Mouse (Mus musculus) heart, embryonic 14.5 days (tissue): Measurements from ENCODE around the gene Ncf1. TPM values are rescaled to one million over a fixed set of nuclear protein-coding genes. Genes with fewer than 3 reads are reported as not detected.

Experiments used
- ATAC-seq: fragments of 200-750 bp; cut with Nextera tagmentation; 2 replicates; pipeline ENCODE4 v1.8.0; 2017; ENCODE audit warnings: low read depth, moderate TSS enrichment; ENCODE audit not compliant: insufficient number of reproducible peaks, insufficient read depth, low FRiP score
- H3K27ac ChIP-seq, 2 experiments: fragments of 200-500 bp in 1 of 2; fragments of 300-500 bp in 1 of 2; sonication (generic) in 1 of 2; replicated peaks in 1 of 2; 2 replicates each; pipeline ENCODE4 v1.5.1; 2012 to 2014; ENCODE audit warnings: low read depth in 2 of 2, low read length in 2 of 2, control low read depth in 1 of 2, mild to moderate bottlenecking in 1 of 2, mixed read lengths in 1 of 2; ENCODE audit not compliant: control insufficient read depth in 1 of 2, insufficient read depth in 1 of 2
- H3K27me3 ChIP-seq: fragments of 300-500 bp; sonication (generic); 2 replicates; pipeline ENCODE4 v1.6.1; 2014; ENCODE audit warnings: mild to moderate bottlenecking, low read length, control low read depth; ENCODE audit not compliant: control insufficient read depth, insufficient read depth
- H3K36me3 ChIP-seq: fragments of 300-500 bp; sonication (generic); 2 replicates; pipeline ENCODE4 v1.6.1; 2014; ENCODE audit warnings: mild to moderate bottlenecking, control low read depth, low read length, mixed read lengths; ENCODE audit not compliant: control insufficient read depth, insufficient read depth
- H3K4me1 ChIP-seq, 2 experiments: fragments of 200-500 bp in 1 of 2; fragments of 300-500 bp in 1 of 2; sonication (generic) in 1 of 2; 2 replicates each; pipeline ENCODE4 v1.6.1; 2012 to 2014; ENCODE audit warnings: low read length in 2 of 2, control low read depth in 1 of 2, mixed read lengths in 1 of 2; ENCODE audit not compliant: control insufficient read depth in 2 of 2, insufficient read depth in 2 of 2
- H3K4me2 ChIP-seq: fragments of 300-500 bp; sonication (generic); 2 replicates; pipeline ENCODE4 v1.6.1; 2014; ENCODE audit warnings: mild to moderate bottlenecking, low read length
- H3K4me3 ChIP-seq, 2 experiments: fragments of 200-500 bp in 1 of 2; fragments of 300-500 bp in 1 of 2; sonication (generic) in 1 of 2; 2 replicates each; pipeline ENCODE4 v1.5.1; 2012 to 2014; ENCODE audit warnings: low read length in 2 of 2, mild to moderate bottlenecking in 2 of 2, control low read depth in 1 of 2, low read depth in 1 of 2, moderate library complexity in 1 of 2; ENCODE audit not compliant: control insufficient read depth in 1 of 2, insufficient read depth in 1 of 2
- H3K9ac ChIP-seq: fragments of 300-500 bp; sonication (generic); 2 replicates; pipeline ENCODE4 v1.6.1; 2014; ENCODE audit warnings: mild to moderate bottlenecking, low read length
- H3K9me3 ChIP-seq: fragments of 300-500 bp; sonication (generic); 2 replicates; pipeline ENCODE4 v1.6.1; 2016; ENCODE audit warnings: low read length, control low read depth; ENCODE audit not compliant: control insufficient read depth
- WGBS: fragments of 180-500 bp; shearing (Covaris S2); extraction: QIAGEN DNeasy Blood & Tissue Kit; methylation state at CpG from one replicate; pipeline ENCODE4 v1.1.7; 2014; 5-methylcytosine and 5-hydroxymethylcytosine counted together
- polyA plus RNA-seq: library from polyadenylated mRNA; unstranded; fragments of >200 nt; fragmentation: Nextera tagmentation; extraction: Ambion mirVana; gene quantifications from 2 replicates; pipeline ENCODE4 v1.2.1, GENCODE M21; 2014

Ncf1 gene
- polyA plus RNA-seq, 1 experiment from 2014 or later = 3.0 TPM

GRCm38 (mm10) chr5:134234205-134234604 is 4.8 kb upstream of the Ncf1 start:
- Histone ChIP-seq H3K9ac (no peak overlapping the region), H3K4me2 (no peak overlapping the region), H3K9me3 (no peaks in the 10 kb centered on the region), H3K36me3 (peaks cover 38% of the 10 kb centered on the region), H3K27ac (peak overlapping the region in 1 of 2 experiments; percentile 62; a peak in 1 of 4 replicates), H3K4me1 (peaks cover 19 to 40% of the 10 kb centered on the region in 2 experiments), H3K4me3 (no peak overlapping the region), H3K27me3 (no peaks in the 10 kb centered on the region)
- 57% methylated on average over 2 of the region's 2 CpGs for WGBS
- ATAC-seq = no peak

DNA sequence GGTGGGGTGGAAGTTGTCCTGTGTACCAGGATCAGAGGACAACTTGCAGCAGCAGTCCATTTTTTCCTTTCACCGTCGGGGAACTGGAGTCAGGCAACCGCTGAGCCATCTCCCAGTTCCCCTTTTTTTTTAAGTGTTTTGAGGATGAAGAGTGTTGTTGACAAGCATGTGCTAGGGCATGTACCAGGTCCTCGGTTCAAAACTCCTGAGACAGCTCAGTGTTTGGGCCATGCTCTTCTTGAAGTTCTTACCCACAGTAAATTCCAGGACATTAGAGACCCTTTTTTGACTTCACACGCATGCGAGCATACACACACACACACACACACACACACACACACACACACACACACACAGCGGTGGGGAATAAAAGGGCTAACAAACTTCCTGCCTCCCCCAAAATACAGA is 3.8 kb upstream of the Ncf1 start:
- 45% methylated on average over 7 of the region's 7 CpGs for WGBS
- Histone ChIP-seq H3K27me3 (no peaks in the 10 kb centered on the region), H3K4me1 (peaks cover 20 to 44% of the 10 kb centered on the region in 2 experiments), H3K27ac (peak overlapping the region in 1 of 2 experiments; percentile 41; a peak in 1 of 4 replicates), H3K9me3 (no peaks in the 10 kb centered on the region), H3K36me3 (peaks cover 28% of the 10 kb centered on the region), H3K4me2 (no peak overlapping the region), H3K9ac (no peak overlapping the region), H3K4me3 (no peak overlapping the region)
- no peak for ATAC-seq

DNA sequence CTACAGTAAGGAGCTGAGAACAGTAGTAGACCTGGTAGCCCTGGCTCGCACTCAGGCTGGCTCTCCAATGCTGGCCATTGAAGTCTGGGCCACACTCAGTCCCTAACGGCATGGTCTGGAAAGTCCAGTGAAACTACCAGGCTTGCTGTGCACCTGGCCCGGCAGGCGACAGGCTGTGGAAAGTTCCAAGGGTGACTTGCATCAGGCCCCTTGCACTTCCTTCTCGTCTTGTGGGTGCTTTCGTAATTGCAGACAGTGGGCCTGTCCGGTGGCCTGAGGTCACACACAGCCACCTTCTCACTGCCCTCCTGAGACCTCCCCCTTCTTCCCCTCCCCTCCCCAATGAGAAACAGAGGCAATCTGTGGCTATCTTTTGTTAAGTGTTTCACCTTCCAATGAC is 3.1 kb upstream of the Ncf1 start:
- peaks cover 25 to 51% of the 10 kb centered on the region in 2 experiments for H3K4me1 ChIP-seq
- ATAC-seq = no peak
- WGBS = 25% methylated on average over 7 of the region's 7 CpGs

GRCm38 (mm10) chr5:134232111-134232510 is 2.7 kb upstream of the Ncf1 start:
- Histone ChIP-seq H3K9me3 (no peaks in the 10 kb centered on the region), H3K27me3 (no peaks in the 10 kb centered on the region), H3K27ac (no peak overlapping the region), H3K9ac (no peak overlapping the region), H3K4me3 (no peak overlapping the region), H3K4me2 (no peak overlapping the region), H3K36me3 (peaks cover 17% of the 10 kb centered on the region), H3K4me1 (peaks cover 25 to 51% of the 10 kb centered on the region in 2 experiments)
- no peak for ATAC-seq
- WGBS = 49% methylated on average over 6 of the region's 6 CpGs

More for the DNA sequence above, 3.1 kb upstream of the Ncf1 start:
- H3K27ac ChIP-seq = peak overlapping the region in 1 of 2 experiments; percentile 41; a peak in 1 of 4 replicates
- H3K9ac ChIP-seq = no peak overlapping the region
- H3K36me3 ChIP-seq = peaks cover 21% of the 10 kb centered on the region
- no peaks in the 10 kb centered on the region for H3K27me3 ChIP-seq
- H3K4me3 ChIP-seq = no peak overlapping the region
- no peak overlapping the region for H3K4me2 ChIP-seq
- no peaks in the 10 kb centered on the region for H3K9me3 ChIP-seq

DNA sequence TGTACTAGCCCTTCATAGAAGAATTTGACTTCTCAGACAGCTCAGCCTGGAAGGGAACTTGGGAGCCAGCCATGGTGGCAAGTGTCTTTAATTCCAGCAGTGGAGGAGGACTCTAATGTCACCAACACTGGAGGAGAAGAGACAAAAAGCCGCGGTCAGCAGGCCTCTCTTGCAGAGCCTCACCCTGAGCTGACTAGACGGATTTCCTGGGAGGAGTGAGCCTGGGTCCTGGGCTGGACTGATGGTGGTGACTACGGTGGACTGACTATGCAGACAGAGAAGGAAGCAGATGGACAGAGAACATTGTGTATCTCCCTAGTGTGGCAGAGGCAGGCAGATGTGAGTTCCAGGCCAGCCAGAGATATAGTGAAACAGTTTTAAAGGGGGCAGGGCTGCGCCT is 2.0 kb upstream of the Ncf1 start:
- peaks cover 9% of the 10 kb centered on the region for H3K36me3 ChIP-seq
- H3K9me3 ChIP-seq = no peaks in the 10 kb centered on the region
- H3K4me3 ChIP-seq = no peak overlapping the region
- no peak overlapping the region for H3K9ac ChIP-seq
- no peak overlapping the region for H3K27ac ChIP-seq
- H3K4me1 ChIP-seq = peaks cover 28 to 51% of the 10 kb centered on the region in 2 experiments
- H3K27me3 ChIP-seq = no peaks in the 10 kb centered on the region
- no peak for ATAC-seq
- no peak overlapping the region for H3K4me2 ChIP-seq
- WGBS = 56% methylated on average over 5 of the region's 5 CpGs

- 48% methylated on average over 6 of the region's 6 CpGs for WGBS
These were observed 1.2 kb downstream of the Ncf1 start for GRCm38 (mm10) chr5:134228249-134228638.

GRCm38 (mm10) chr5:134227574-134228248 is 1.7 kb downstream of the Ncf1 start:
- no peaks in the 10 kb centered on the region for H3K9me3 ChIP-seq
- peak overlapping the region; percentile 25; the same call in 1 of the 2 replicates for H3K9ac ChIP-seq
- H3K36me3 ChIP-seq = no peaks in the 10 kb centered on the region
- H3K4me1 ChIP-seq = peaks cover 12 to 19% of the 10 kb centered on the region in 2 experiments
- H3K4me3 ChIP-seq = no peak overlapping the region
- 33% methylated on average over 11 of the region's 11 CpGs for WGBS
- H3K27me3 ChIP-seq = peaks cover 3% of the 10 kb centered on the region; the same call in 1 of the 2 replicates
- no peak overlapping the region for H3K4me2 ChIP-seq
- no peak overlapping the region for H3K27ac ChIP-seq
- no peak for ATAC-seq

More at GRCm38 (mm10) chr5:134228249-134228638, 1.2 kb downstream of the Ncf1 start:
- H3K4me1 ChIP-seq = peaks cover 13 to 24% of the 10 kb centered on the region in 2 experiments
- no peak overlapping the region for H3K4me2 ChIP-seq
- H3K9me3 ChIP-seq = no peaks in the 10 kb centered on the region
- H3K27me3 ChIP-seq = no peaks in the 10 kb centered on the region
- no peak overlapping the region for H3K4me3 ChIP-seq
- ATAC-seq = no peak
- H3K36me3 ChIP-seq = no peaks in the 10 kb centered on the region
- H3K27ac ChIP-seq = no peak overlapping the region
- peak overlapping the region; percentile 25; the same call in 1 of the 2 replicates for H3K9ac ChIP-seq
